Mouse (Mus musculus) retina, adult 2 months (tissue): ENCODE measurements at regions not wholly inside any gene's neighbourhood (a gene's known extent, or its start where the extent isn't known, plus 50 kb on each side); places are given as distances from the start of the nearest gene placed in this dataset.

Experiments
- DNase-seq: peaks from one replicate; pipeline ENCODE4 v3.0.0-alpha.2; 2012; ENCODE audit warnings: low read depth, low spot score

- DNase-seq = no peak
Measured at GRCm38 (mm10) chr2:148279200-148279599, 115.9 kb upstream of the Sstr4 start.

GRCm38 (mm10) chr2:148290326-148290725 is 104.8 kb upstream of the Sstr4 start:
- no peak for DNase-seq

GRCm38 (mm10) chr2:148292442-148292841 is 102.7 kb upstream of the Sstr4 start:
- no peak for DNase-seq

- DNase-seq = no peak
Measured at GRCm38 (mm10) chr2:148292895-148293294, 102.2 kb upstream of the Sstr4 start.

GRCm38 (mm10) chr2:148300879-148301278 is 94.3 kb upstream of the Sstr4 start:
- DNase-seq = no peak

- no peak for DNase-seq
Measured at GRCm38 (mm10) chr2:148312255-148312654, 82.9 kb upstream of the Sstr4 start.

- no peak for DNase-seq
Measured at GRCm38 (mm10) chr2:148320896-148321295, 74.2 kb upstream of the Sstr4 start.

- no peak for DNase-seq
Measured at GRCm38 (mm10) chr2:148325362-148325761, 69.8 kb upstream of the Sstr4 start.

- DNase-seq = no peak
Measured at GRCm38 (mm10) chr2:148325854-148326387, 69.2 kb upstream of the Sstr4 start.

GRCm38 (mm10) chr2:148326414-148326813 is 68.7 kb upstream of the Sstr4 start:
- no peak for DNase-seq

GRCm38 (mm10) chr2:148327552-148327951 is 67.6 kb upstream of the Sstr4 start:
- DNase-seq = no peak

- DNase-seq = no peak
Measured at GRCm38 (mm10) chr2:148330368-148330767, 64.8 kb upstream of the Sstr4 start.

GRCm38 (mm10) chr2:148334555-148334954 is 60.6 kb upstream of the Sstr4 start:
- DNase-seq = no peak

- DNase-seq = no peak
Measured at GRCm38 (mm10) chr2:148336626-148337025, 58.5 kb upstream of the Sstr4 start.

- no peak for DNase-seq
Measured at GRCm38 (mm10) chr2:148338308-148338768, 56.8 kb upstream of the Sstr4 start.

GRCm38 (mm10) chr2:148338894-148339293 is 56.2 kb upstream of the Sstr4 start:
- DNase-seq = no peak

GRCm38 (mm10) chr2:148344193-148344592 is 51.0 kb upstream of the Sstr4 start:
- no peak for DNase-seq
